Mouse (Mus musculus): ENCODE data around the gene Atxn2. TPM values are rescaled to one million over a fixed set of nuclear protein-coding genes. Genes with fewer than 3 reads are reported as not detected.
A peak's percentile ranks its signal among the peaks of the same experiment; 100 is the strongest.

Atxn2 gene
- total and polyA plus RNA-seq, 2 experiments from 2014 or later = 102 to 103 TPM

DNA sequence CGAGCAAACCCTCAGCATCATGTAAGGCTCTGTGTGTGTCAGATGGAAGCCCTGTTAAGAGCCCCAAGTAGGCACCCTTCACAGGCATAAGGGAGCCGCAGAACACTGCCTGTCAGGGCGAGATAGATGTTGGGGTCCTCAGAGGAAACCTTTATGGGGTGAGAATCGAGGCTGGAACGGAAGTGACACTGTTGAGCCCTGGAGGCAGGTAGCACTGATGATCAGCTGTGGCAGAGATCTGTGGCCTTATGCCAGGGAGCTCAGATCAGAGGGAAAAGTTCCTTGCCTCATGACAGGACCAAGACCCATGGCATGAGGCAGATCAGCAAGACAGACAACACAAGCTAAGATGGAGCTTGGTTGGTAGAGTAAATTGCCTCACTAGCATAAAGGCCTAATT, 110.0 kb downstream of the Atxn2 start:
- WGBS = 91% methylated on average over 5 of the region's 5 CpGs

DNA sequence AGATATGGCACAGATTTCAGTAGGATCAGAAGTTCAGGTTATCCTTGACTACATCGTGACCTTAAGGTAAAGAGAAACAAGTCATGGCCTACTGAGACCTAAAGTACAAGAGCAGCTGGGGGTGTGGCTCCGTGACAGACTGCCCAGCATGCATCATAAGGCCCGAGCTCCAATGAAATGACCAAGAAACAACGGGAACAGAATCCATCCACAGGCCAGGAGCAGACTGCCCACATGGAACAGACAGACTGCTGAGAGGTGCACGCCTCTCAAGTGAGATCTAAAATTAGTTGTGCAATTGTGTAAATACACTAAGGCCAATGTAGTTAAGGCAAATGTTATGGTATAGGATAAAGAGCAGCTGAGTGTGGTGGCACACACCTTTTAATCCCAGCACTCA, 110.4 kb downstream of the Atxn2 start:
- H3K9ac ChIP-seq (replicated peaks; ENCODE audit: low read length, poor library complexity, severe bottlenecking) = no peak overlapping the region
- no peaks in the 10 kb centered on the region for H3K9me3 ChIP-seq (ENCODE audit: low read length)
- peaks cover 42% of the 10 kb centered on the region for H3K36me3 ChIP-seq (ENCODE audit: insufficient read depth, low read length)
- no peak overlapping the region for H3K27ac ChIP-seq (ENCODE audit: low read depth, low read length)
- no peaks in the 10 kb centered on the region for H3K27me3 ChIP-seq (ENCODE audit: insufficient read depth, low read length)
- no peak for TF ChIP-seq CTCF (IDR thresholded peaks at IDR 0.05)
- no peak overlapping the region for H3K4me2 ChIP-seq (ENCODE audit: low read depth, low read length, poor library complexity, severe bottlenecking)
- no peaks in the 10 kb centered on the region for H3K4me1 ChIP-seq (ENCODE audit: insufficient read depth, low read length)
- 77% methylated on average over 5 of the region's 5 CpGs for WGBS
- ATAC-seq (ENCODE audit: low FRiP score) (no peak), DNase-seq (ENCODE audit: low spot score) (no peak)
- H3K4me3 ChIP-seq (ENCODE audit: low read depth, low read length) = no peak overlapping the region

More for the DNA sequence above, 110.0 kb downstream of the Atxn2 start:
- Histone ChIP-seq H3K4me1 (ENCODE audit: insufficient read depth, low read length) (no peaks in the 10 kb centered on the region), H3K36me3 (ENCODE audit: insufficient read depth, low read length) (peaks cover 46% of the 10 kb centered on the region), H3K9me3 (ENCODE audit: low read length) (no peaks in the 10 kb centered on the region), H3K27ac (ENCODE audit: low read depth, low read length) (no peak overlapping the region), H3K4me3 (ENCODE audit: low read depth, low read length) (no peak overlapping the region), H3K4me2 (ENCODE audit: low read depth, low read length, poor library complexity, severe bottlenecking) (no peak overlapping the region), H3K27me3 (ENCODE audit: insufficient read depth, low read length) (no peaks in the 10 kb centered on the region), H3K9ac (replicated peaks; ENCODE audit: low read length, poor library complexity, severe bottlenecking) (no peak overlapping the region)
- ATAC-seq (ENCODE audit: low FRiP score) (no peak), DNase-seq (ENCODE audit: low spot score) (no peak)
- no peak for TF ChIP-seq CTCF (IDR thresholded peaks at IDR 0.05)

DNA sequence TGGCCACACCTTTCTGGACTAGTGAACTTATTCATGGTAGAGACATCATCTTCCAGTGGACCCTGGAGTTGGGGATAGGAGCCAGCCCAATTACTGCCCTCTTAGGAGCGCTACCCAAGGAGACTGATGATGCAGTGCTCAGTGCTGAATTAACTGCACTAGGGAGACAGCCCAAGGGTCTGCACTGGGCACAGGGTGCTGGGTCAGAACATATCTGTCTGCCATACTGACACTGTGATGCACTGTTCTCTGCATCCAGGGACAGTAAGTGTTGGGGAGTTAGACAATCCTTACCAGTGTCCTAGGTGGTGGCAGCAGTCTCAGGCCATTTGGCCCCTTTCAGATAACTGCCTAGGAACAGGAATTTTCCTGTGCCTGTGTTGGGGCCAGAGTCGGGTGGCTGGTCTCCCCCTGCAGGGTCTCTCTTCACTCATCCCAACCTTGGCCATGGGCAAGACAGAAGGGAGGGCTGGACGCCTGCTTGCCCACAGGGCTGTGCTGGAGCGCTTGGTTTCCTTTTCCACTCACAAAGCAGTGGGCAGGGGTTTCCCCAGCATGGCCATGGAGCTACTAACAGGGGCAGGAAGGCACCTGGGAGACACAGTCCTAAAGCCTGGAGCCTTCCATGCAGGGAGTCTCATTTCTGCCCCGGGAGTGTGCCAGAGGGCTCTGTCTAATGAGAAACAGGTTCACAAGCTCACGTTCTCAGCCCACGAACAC, 111.8 kb downstream of the Atxn2 start:
- Histone ChIP-seq H3K4me3 (ENCODE audit: low read depth, low read length) (no peak overlapping the region), H3K9me3 (ENCODE audit: low read length) (no peaks in the 10 kb centered on the region), H3K27me3 (ENCODE audit: insufficient read depth, low read length) (no peaks in the 10 kb centered on the region), H3K36me3 (ENCODE audit: insufficient read depth, low read length) (peaks cover 30% of the 10 kb centered on the region), H3K4me2 (ENCODE audit: low read depth, low read length, poor library complexity, severe bottlenecking) (no peak overlapping the region), H3K4me1 (ENCODE audit: insufficient read depth, low read length) (no peaks in the 10 kb centered on the region), H3K27ac (ENCODE audit: low read depth, low read length) (no peak overlapping the region), H3K9ac (replicated peaks; ENCODE audit: low read length, poor library complexity, severe bottlenecking) (peak overlapping the region; percentile 2; the same call in 1 of the 2 replicates)
- no peak for TF ChIP-seq CTCF (IDR thresholded peaks at IDR 0.05)
- DNase-seq (ENCODE audit: low spot score) (no peak), ATAC-seq (ENCODE audit: low FRiP score) (no peak)
- WGBS = 66% methylated on average over 7 of the region's 7 CpGs

DNA sequence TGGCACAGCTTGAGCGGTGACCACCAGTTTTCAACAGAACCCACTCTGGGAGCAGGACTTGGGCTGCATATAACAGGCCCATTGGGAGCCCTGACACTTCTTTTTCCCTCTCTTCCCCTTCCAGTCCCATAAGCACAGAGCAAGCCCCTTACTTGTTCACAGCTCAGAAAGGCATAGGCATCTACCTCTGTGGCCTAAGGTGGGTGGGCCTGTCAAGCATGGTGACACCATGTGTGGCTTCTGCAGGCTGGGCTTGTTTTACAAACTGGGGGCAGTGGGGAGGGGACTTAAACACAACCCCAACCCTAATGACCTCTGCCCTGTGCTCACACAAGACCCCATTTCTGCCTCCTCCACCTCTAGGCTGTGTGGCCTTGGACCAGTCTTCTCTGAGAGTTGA, 112.5 kb downstream of the Atxn2 start:
- Histone ChIP-seq H3K9me3 (ENCODE audit: low read length) (no peaks in the 10 kb centered on the region), H3K36me3 (ENCODE audit: insufficient read depth, low read length) (peaks cover 23% of the 10 kb centered on the region), H3K27me3 (ENCODE audit: insufficient read depth, low read length) (no peaks in the 10 kb centered on the region), H3K27ac (ENCODE audit: low read depth, low read length) (no peak overlapping the region), H3K9ac (replicated peaks; ENCODE audit: low read length, poor library complexity, severe bottlenecking) (no peak overlapping the region), H3K4me1 (ENCODE audit: insufficient read depth, low read length) (peaks cover 3% of the 10 kb centered on the region; the same call in 1 of the 2 replicates), H3K4me2 (ENCODE audit: low read depth, low read length, poor library complexity, severe bottlenecking) (no peak overlapping the region), H3K4me3 (ENCODE audit: low read depth, low read length) (no peak overlapping the region)
- WGBS = 89% methylated on average over 1 of the region's 1 CpGs
- no peak for ATAC-seq (ENCODE audit: low FRiP score)
- DNase-seq (ENCODE audit: low spot score) = no peak
- TF ChIP-seq CTCF (IDR thresholded peaks at IDR 0.05) = no peak

DNA sequence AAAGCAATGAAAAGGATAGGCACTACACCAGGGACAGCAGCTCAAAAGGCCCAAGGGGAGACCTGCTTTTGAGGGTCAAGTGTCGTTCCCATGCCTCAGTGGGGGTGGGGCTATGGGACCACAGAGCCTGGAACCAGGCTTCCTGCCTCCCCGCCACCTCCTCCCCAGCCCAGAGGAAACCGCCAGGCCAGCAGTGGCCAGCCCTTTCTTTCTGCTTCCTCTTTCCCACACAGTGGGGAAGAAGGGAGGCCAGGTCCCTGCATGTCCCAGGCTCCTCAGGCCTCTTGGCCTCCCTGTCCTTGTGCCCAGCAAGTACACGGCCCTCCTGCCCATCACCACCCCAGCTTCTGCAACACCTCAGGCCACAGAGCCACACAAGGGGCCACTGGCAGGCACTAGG, 113.0 kb downstream of the Atxn2 start:
- Histone ChIP-seq H3K9ac (replicated peaks; ENCODE audit: low read length, poor library complexity, severe bottlenecking) (0 out of 2 replicates have a peak overlapping the region, but pooled peaks have one; percentile 19), H3K4me1 (ENCODE audit: insufficient read depth, low read length) (peaks cover 3% of the 10 kb centered on the region; the same call in 1 of the 2 replicates), H3K4me2 (ENCODE audit: low read depth, low read length, poor library complexity, severe bottlenecking) (no peak overlapping the region), H3K27me3 (ENCODE audit: insufficient read depth, low read length) (no peaks in the 10 kb centered on the region), H3K4me3 (ENCODE audit: low read depth, low read length) (no peak overlapping the region), H3K27ac (ENCODE audit: low read depth, low read length) (no peak overlapping the region; the same call in 1 of the 2 replicates), H3K36me3 (ENCODE audit: insufficient read depth, low read length) (peaks cover 18% of the 10 kb centered on the region), H3K9me3 (ENCODE audit: low read length) (no peaks in the 10 kb centered on the region)
- WGBS = 70% methylated on average over 4 of the region's 4 CpGs
- ATAC-seq (ENCODE audit: low FRiP score) = no peak
- DNase-seq (ENCODE audit: low spot score) = no peak
- no peak for TF ChIP-seq CTCF (IDR thresholded peaks at IDR 0.05)

DNA sequence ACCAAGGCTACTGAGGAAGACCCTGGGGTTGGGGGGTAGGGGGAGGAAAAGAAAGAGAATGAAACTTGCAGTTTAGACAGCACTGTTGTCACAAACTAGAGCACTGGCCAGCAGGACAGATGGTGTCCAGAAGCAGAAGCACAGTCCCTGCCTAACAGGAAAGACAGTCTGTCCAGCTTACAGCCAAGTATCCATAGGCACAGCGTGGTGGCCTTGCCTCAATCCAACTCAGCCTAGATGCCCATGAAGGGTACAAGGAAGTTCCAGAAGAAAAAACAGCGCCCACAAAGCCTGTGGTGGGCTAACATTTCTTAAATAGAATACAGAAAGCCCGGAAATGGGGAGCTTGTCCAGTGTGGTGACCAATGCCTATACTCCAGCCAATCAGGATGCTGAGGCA, 114.5 kb downstream of the Atxn2 start:
- Histone ChIP-seq H3K36me3 (ENCODE audit: insufficient read depth, low read length) (peaks cover 7% of the 10 kb centered on the region), H3K9ac (replicated peaks; ENCODE audit: low read length, poor library complexity, severe bottlenecking) (no peak overlapping the region), H3K27me3 (ENCODE audit: insufficient read depth, low read length) (peaks cover 1% of the 10 kb centered on the region; the same call in 1 of the 2 replicates), H3K4me2 (ENCODE audit: low read depth, low read length, poor library complexity, severe bottlenecking) (no peak overlapping the region), H3K4me1 (ENCODE audit: insufficient read depth, low read length) (peaks cover 5% of the 10 kb centered on the region; the same call in 1 of the 2 replicates), H3K9me3 (ENCODE audit: low read length) (no peaks in the 10 kb centered on the region), H3K27ac (ENCODE audit: low read depth, low read length) (no peak overlapping the region), H3K4me3 (ENCODE audit: low read depth, low read length) (no peak overlapping the region)
- ATAC-seq (ENCODE audit: low FRiP score) = no peak
- WGBS = 93% methylated on average over 3 of the region's 3 CpGs
- no peak for TF ChIP-seq CTCF (IDR thresholded peaks at IDR 0.05)
- no peak for DNase-seq (ENCODE audit: low spot score)

Measured in midbrain, postnatal 0 days (tissue).